Mouse (Mus musculus) erythroblast, embryonic 14.5 days (primary cell): Measurements from ENCODE around the gene Emx1.

ENCODE experiments used
- GATA1 ChIP-seq: IDR thresholded peaks from 2 replicates; pipeline ENCODE4 v1.6.1; 2012; ENCODE audit warnings: low read length, inconsistent platforms, mixed read lengths
- TAL1 ChIP-seq: IDR thresholded peaks from 3 replicates; pipeline ENCODE4 v1.6.1; 2012; ENCODE audit warnings: low read length, inconsistent platforms, mixed read lengths

GRCm38 (mm10) chr6:85144466-85144865 lies 42.8 kb upstream of the Emx1 start:
- TF ChIP-seq TAL1 (no peak), GATA1 (no peak)
